8 mouse cellular contexts compared by ENCODE assay signal in the genomic region with DNA sequence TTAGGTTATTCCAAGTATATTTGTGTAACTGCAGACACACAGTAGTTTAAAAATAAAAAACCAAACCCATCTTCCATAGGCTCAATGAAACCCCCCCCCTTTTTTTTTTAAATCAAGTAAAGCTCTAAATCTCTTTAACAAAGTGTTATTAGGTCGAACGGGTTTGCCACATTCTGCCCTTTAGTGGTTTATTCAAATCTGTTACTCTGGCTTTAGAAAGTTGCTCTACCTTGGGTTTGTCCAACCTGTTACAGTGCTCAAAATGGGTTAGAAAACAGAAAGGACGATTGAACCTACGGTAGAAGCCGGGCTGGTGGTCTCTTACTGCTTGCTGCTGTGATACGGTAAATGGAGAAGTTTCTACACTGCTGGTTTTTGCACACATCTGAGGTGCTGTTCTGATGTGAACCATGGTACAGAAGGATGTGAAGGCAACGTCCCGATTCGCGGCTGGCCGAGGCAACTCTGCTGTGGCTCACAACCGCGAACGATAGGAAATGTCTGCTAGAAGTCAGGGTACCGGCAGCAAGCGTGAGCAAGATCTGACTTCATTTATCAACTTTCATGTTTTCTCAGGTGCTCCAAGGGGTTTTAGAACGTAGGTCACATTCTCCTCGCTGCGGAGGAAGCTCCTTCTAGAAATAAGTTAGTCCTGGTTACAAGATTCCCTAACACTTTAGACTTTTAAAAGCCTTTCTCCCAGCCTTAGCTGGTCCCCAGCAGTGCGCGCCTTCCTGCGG. TPM values are rescaled to one million over a fixed set of nuclear protein-coding genes. Genes with fewer than 3 reads are reported as not detected.
A peak's percentile ranks its signal among the peaks of the same experiment; 100 is the strongest.
DNase-seq lines count a peak whose midpoint lies in the region; ATAC-seq and TF ChIP-seq lines count a peak whose summit lies in the region.

No protein-coding gene starts in this region.

- DNase-seq in heart, embryonic 10.5 days (ENCODE audit: low spot score) = peak; percentile 71
- no peak for DNase-seq in heart, postnatal 4 days
- peak; percentile 2 for DNase-seq in hindbrain, postnatal 0 days (ENCODE audit: low spot score)
- DNase-seq in midbrain, embryonic 14.5 days = no peak
- DNase-seq in layer of hippocampus, adult 11-12 months (ENCODE audit: low spot score) = no peak
- DNase-seq in frontal cortex, postnatal 10 days (ENCODE audit: low spot score in 2 of 2) = no peak
- DNase-seq in gastrocnemius, postnatal 25 days = no peak

- peak overlapping the region; percentile 33 for H3K4me2 ChIP-seq in embryonic facial prominence, embryonic 12.5 days (replicated peaks)
- peak overlapping the region; percentile 64 for H3K4me2 ChIP-seq in hindbrain, postnatal 0 days (ENCODE audit: low read depth, low read length)
- H3K4me2 ChIP-seq in midbrain, embryonic 14.5 days (ENCODE audit: low read length) = peak overlapping the region; percentile 65

- no peak for TF ChIP-seq CTCF in hindbrain, postnatal 0 days (IDR thresholded peaks at IDR 0.05; ENCODE audit: low read depth)

- H3K36me3 ChIP-seq in heart, embryonic 10.5 days = peaks cover 14% of the 10 kb centered on the region
- no peaks in the 10 kb centered on the region for H3K36me3 ChIP-seq in embryonic facial prominence, embryonic 12.5 days
- no peaks in the 10 kb centered on the region for H3K36me3 ChIP-seq in hindbrain, postnatal 0 days (ENCODE audit: insufficient read depth, low read length)
- H3K36me3 ChIP-seq in midbrain, embryonic 14.5 days (ENCODE audit: control insufficient read depth, insufficient read depth, low read length) = no peaks in the 10 kb centered on the region

- peak overlapping the region; percentile 89 for H3K27ac ChIP-seq in heart, embryonic 10.5 days
- peak overlapping the region; percentile 94 for H3K27ac ChIP-seq in embryonic facial prominence, embryonic 12.5 days
- peak overlapping the region; percentile 84; the same call in 1 of the 2 replicates for H3K27ac ChIP-seq in hindbrain, postnatal 0 days
- peak overlapping the region; percentile 86 for H3K27ac ChIP-seq in midbrain, embryonic 14.5 days (replicated peaks; ENCODE audit: low read depth, low read length)

- peaks cover 12% of the 10 kb centered on the region for H3K4me1 ChIP-seq in heart, embryonic 10.5 days
- peaks cover 19% of the 10 kb centered on the region; the same call in 1 of the 2 replicates for H3K4me1 ChIP-seq in embryonic facial prominence, embryonic 12.5 days
- no peaks in the 10 kb centered on the region for H3K4me1 ChIP-seq in hindbrain, postnatal 0 days (ENCODE audit: insufficient read depth, low read length)
- H3K4me1 ChIP-seq in midbrain, embryonic 14.5 days (ENCODE audit: control insufficient read depth, insufficient read depth, low read length) = peaks cover 13% of the 10 kb centered on the region

- 53% methylated on average over 22 of the region's 22 CpGs for WGBS in heart, embryonic 10.5 days
- 49% methylated on average over 22 of the region's 22 CpGs for WGBS in embryonic facial prominence, embryonic 12.5 days
- 55% methylated on average over 22 of the region's 22 CpGs for WGBS in hindbrain, postnatal 0 days
- WGBS in midbrain, embryonic 14.5 days = 50% methylated on average over 22 of the region's 22 CpGs

- H3K9ac ChIP-seq in embryonic facial prominence, embryonic 12.5 days = peak overlapping the region; percentile 19
- H3K9ac ChIP-seq in hindbrain, postnatal 0 days (replicated peaks; ENCODE audit: low read length) = no peak overlapping the region
- H3K9ac ChIP-seq in midbrain, embryonic 14.5 days (replicated peaks; ENCODE audit: low read length) = peak overlapping the region; percentile 0; the same call in 1 of the 2 replicates

- no peak for ATAC-seq in embryonic facial prominence, embryonic 12.5 days (ENCODE audit: insufficient number of reproducible peaks, insufficient read depth, low FRiP score, low TSS enrichment)
- ATAC-seq in hindbrain, postnatal 0 days = no peak
- no peak for ATAC-seq in midbrain, embryonic 14.5 days (ENCODE audit: low FRiP score, low TSS enrichment)

- no peaks in the 10 kb centered on the region for H3K27me3 ChIP-seq in heart, embryonic 10.5 days (ENCODE audit: insufficient read depth, poor library complexity, severe bottlenecking)
- no peaks in the 10 kb centered on the region for H3K27me3 ChIP-seq in embryonic facial prominence, embryonic 12.5 days
- no peaks in the 10 kb centered on the region for H3K27me3 ChIP-seq in hindbrain, postnatal 0 days (ENCODE audit: insufficient read depth, low read length)
- H3K27me3 ChIP-seq in midbrain, embryonic 14.5 days (ENCODE audit: control insufficient read depth, insufficient read depth, low read length) = no peaks in the 10 kb centered on the region

- H3K9me3 ChIP-seq in heart, embryonic 10.5 days = peaks cover 33% of the 10 kb centered on the region
- peaks cover 56% of the 10 kb centered on the region for H3K9me3 ChIP-seq in embryonic facial prominence, embryonic 12.5 days
- H3K9me3 ChIP-seq in hindbrain, postnatal 0 days (ENCODE audit: low read length) = 0 out of 2 replicates have a peak, but pooled peaks cover 4% of the 10 kb centered on the region
- peaks cover 40% of the 10 kb centered on the region for H3K9me3 ChIP-seq in midbrain, embryonic 14.5 days (ENCODE audit: control insufficient read depth, low read length)

- peak overlapping the region; percentile 70 for H3K4me3 ChIP-seq in heart, embryonic 10.5 days
- H3K4me3 ChIP-seq in embryonic facial prominence, embryonic 12.5 days = no peak overlapping the region
- peak overlapping the region; percentile 8; the same call in 1 of the 2 replicates for H3K4me3 ChIP-seq in hindbrain, postnatal 0 days (ENCODE audit: low read length)
- H3K4me3 ChIP-seq in midbrain, embryonic 14.5 days (replicated peaks; ENCODE audit: low read depth, low read length) = peak overlapping the region; percentile 13; the same call in 1 of the 2 replicates

RNA-seq across cellular contexts. Expression of a gene that starts 11.8 kb away (rescaled TPM):
- polyA plus RNA-seq in heart, embryonic 10.5 days (2016; fragmentation: Nextera tagmentation; extraction: Ambion mirVana) = 3,213 and 4,348 TPM in 2 replicates
- 100 to 1,000 TPM; 504 to 641 TPM for total RNA-seq in heart, postnatal 4 days (2021)
- 1,207 and 1,222 TPM in 2 replicates for polyA plus RNA-seq in embryonic facial prominence, embryonic 12.5 days (2016; fragmentation: Nextera tagmentation; extraction: Ambion mirVana)
- total RNA-seq in hindbrain, postnatal 0 days (2014; rRNA removed) = 237 and 326 TPM in 2 replicates
- polyA plus RNA-seq in hindbrain, postnatal 0 days (2015; fragmentation: Nextera tagmentation; extraction: Ambion mirVana) = 152 and 154 TPM in 2 replicates
- 297 and 402 TPM in 2 replicates for polyA plus RNA-seq in midbrain, embryonic 14.5 days (2014; fragmentation: Nextera tagmentation; extraction: Ambion mirVana)
- total RNA-seq in gastrocnemius, postnatal 25 days (2021) = 10 to 100 TPM; 10.5 to 19.9 TPM

RNA-seq across cellular contexts. Expression of a gene that starts 41.6 kb away (rescaled TPM):
- 12.5 and 15.3 TPM in 2 replicates for polyA plus RNA-seq in heart, embryonic 10.5 days (2016; fragmentation: Nextera tagmentation; extraction: Ambion mirVana)
- 1 to 10 TPM; 4.2 to 8.0 TPM for total RNA-seq in heart, postnatal 4 days (2021)
- 23.8 and 26.3 TPM in 2 replicates for polyA plus RNA-seq in embryonic facial prominence, embryonic 12.5 days (2016; fragmentation: Nextera tagmentation; extraction: Ambion mirVana)
- total RNA-seq in hindbrain, postnatal 0 days (2014; rRNA removed) = 6.1 and 9.8 TPM in 2 replicates
- polyA plus RNA-seq in hindbrain, postnatal 0 days (2015; fragmentation: Nextera tagmentation; extraction: Ambion mirVana) = 8.2 TPM in 2 replicates
- 13.3 and 14.2 TPM in 2 replicates for polyA plus RNA-seq in midbrain, embryonic 14.5 days (2014; fragmentation: Nextera tagmentation; extraction: Ambion mirVana)
- 1 to 10 TPM; 1.4 to 2.1 TPM for total RNA-seq in gastrocnemius, postnatal 25 days (2021)

Comparison
In these comparisons a context has a peak if more than half of its experiments do, and no peak if none do; other contexts are left out.
1. DNase-seq: peak in heart, embryonic 10.5 days (single experiment) and hindbrain, postnatal 0 days (single experiment); none in heart, postnatal 4 days (single experiment), midbrain, embryonic 14.5 days (single experiment), layer of hippocampus, adult 11-12 months (single experiment), frontal cortex, postnatal 10 days (0 of 2) and gastrocnemius, postnatal 25 days (single experiment).
2. Peak in every context shown above with its lines, with median percentiles within 50 percentile points of each other: H3K27ac ChIP-seq and H3K4me2 ChIP-seq.